Mouse (Mus musculus) layer of hippocampus, adult 2 months (tissue): ENCODE data around the gene Hlx. TPM values are rescaled to one million over a fixed set of nuclear protein-coding genes. Genes with fewer than 3 reads are reported as not detected.

Experiments
- DNase-seq, 2 experiments: peaks; one replicate each; pipeline ENCODE4 v3.0.0; 2022; ENCODE audit warnings: low spot score in 2 of 2
- H3K27ac ChIP-seq: fragments of 200-600 bp; 2 replicates; pipeline ENCODE4 v1.8.1; 2022
- H3K4me3 ChIP-seq: fragments of 200-600 bp; 2 replicates; pipeline ENCODE4 v1.8.1; 2022; ENCODE audit warnings: mild to moderate bottlenecking
- CTCF ChIP-seq: fragments of 200-600 bp; conservative IDR thresholded peaks from 2 replicates; pipeline ENCODE4 v1.8.1; 2022; ENCODE audit warnings: antibody characterized with exemption, mild to moderate bottlenecking, moderate library complexity
- total RNA-seq, 2 experiments: library from RNA; stranded (reverse); gene quantifications; 2 replicates each; pipeline ENCODE4 v1.2.3; 2021

Gene Hlx
- total RNA-seq, 2 experiments from 2014 or later: 1.4 to 1.6 TPM

GRCm38 (mm10) chr1:184687512-184687911 is 44.9 kb downstream of the Hlx start:
- Histone ChIP-seq H3K27ac (no peak overlapping the region), H3K4me3 (no peak overlapping the region)
- no peak for DNase-seq
- TF ChIP-seq CTCF: no peak

- Histone ChIP-seq H3K4me3 (no peak overlapping the region), H3K27ac (no peak overlapping the region)
- DNase-seq: no peak
- no peak for TF ChIP-seq CTCF
Observed at GRCm38 (mm10) chr1:184683541-184683940, 48.9 kb downstream of the Hlx start.

GRCm38 (mm10) chr1:184679416-184679965 is 52.9 kb downstream of the Hlx start:
- no peak overlapping the region for H3K4me3 ChIP-seq
- DNase-seq: no peak
- H3K27ac ChIP-seq: no peak overlapping the region
- no peak for TF ChIP-seq CTCF

GRCm38 (mm10) chr1:184677641-184678040 is 54.8 kb downstream of the Hlx start:
- no peak for TF ChIP-seq CTCF
- H3K4me3 ChIP-seq: no peak overlapping the region
- H3K27ac ChIP-seq: no peak overlapping the region
- no peak for DNase-seq

Other genes starting within 250 kb of the Hlx start
- gene Marc1, start 78.7 kb upstream of the Hlx start, total RNA-seq: under 1 TPM in 1 of 2 experiments, not detected in 1; 0.28 TPM
- gene Marc2, start 113.8 kb upstream of the Hlx start, total RNA-seq: 100 to 1,000 TPM; 103 to 120 TPM
- 1 to 10 TPM; 7.1 to 8.3 TPM for gene C130074G19Rik, start 150.6 kb upstream of the Hlx start, total RNA-seq